Mouse (Mus musculus) 3134 (cell line): ENCODE data around the gene Ankrd12.

ENCODE experiments used
- DNase-seq: peaks from one replicate; pipeline ENCODE4 v3.0.0-alpha.2; 2011; ENCODE audit warnings: low spot score; ENCODE audit not compliant: insufficient read length; ENCODE audit errors: extremely low read depth

The Ankrd12 gene

GRCm38 (mm10) chr17:66076934-66077333 is at the start of gene Ankrd12:
Gene Ankrd12 (minus strand): TSS chr17:66077089.
- DNase-seq = peak; percentile 98

- no peak for DNase-seq
These were observed 48.3 kb upstream of the Ankrd12 start for GRCm38 (mm10) chr17:66125211-66125610.

- DNase-seq = peak; percentile 43
These were observed 47.1 kb upstream of the Ankrd12 start for GRCm38 (mm10) chr17:66123816-66124610.

GRCm38 (mm10) chr17:66123066-66123815 is 46.4 kb upstream of the Ankrd12 start, which contains the start of gene Ddx11:
Gene Ddx11 (plus strand): TSS chr17:66123520.
- peak; percentile 98 for DNase-seq

GRCm38 (mm10) chr17:66120701-66121100 is 43.8 kb upstream of the Ankrd12 start:
- DNase-seq = no peak

GRCm38 (mm10) chr17:66118991-66119390 is 42.1 kb upstream of the Ankrd12 start:
- no peak for DNase-seq

- no peak for DNase-seq
These were observed 35.3 kb upstream of the Ankrd12 start for GRCm38 (mm10) chr17:66112166-66112565.

- peak; percentile 93 for DNase-seq
These were observed 34.6 kb upstream of the Ankrd12 start, which contains the start of gene Washc1 for GRCm38 (mm10) chr17:66111402-66111959. Gene Washc1 (plus strand): TSS chr17:66111545.

- DNase-seq = peak; percentile 37
These were observed 33.9 kb upstream of the Ankrd12 start for GRCm38 (mm10) chr17:66110746-66111145.

- no peak for DNase-seq
These were observed 31.3 kb upstream of the Ankrd12 start for GRCm38 (mm10) chr17:66108198-66108597.

- DNase-seq = no peak
These were observed 30.6 kb upstream of the Ankrd12 start for GRCm38 (mm10) chr17:66107466-66107865.

GRCm38 (mm10) chr17:66106601-66107267 is 29.8 kb upstream of the Ankrd12 start:
- peak; percentile 48 for DNase-seq

GRCm38 (mm10) chr17:66104076-66104475 is 27.2 kb upstream of the Ankrd12 start:
- DNase-seq = no peak

- peak; percentile 96 for DNase-seq
These were observed 24.8 kb upstream of the Ankrd12 start, which contains the start of gene Ndufv2 for GRCm38 (mm10) chr17:66101380-66102330. Gene Ndufv2 (minus strand): TSS chr17:66101559.

GRCm38 (mm10) chr17:66100566-66101379 is 23.9 kb upstream of the Ankrd12 start:
- DNase-seq = no peak

- DNase-seq = no peak
These were observed 15.8 kb upstream of the Ankrd12 start for GRCm38 (mm10) chr17:66092664-66093063.

GRCm38 (mm10) chr17:66092065-66092464 is 15.2 kb upstream of the Ankrd12 start:
- DNase-seq = no peak

- no peak for DNase-seq
These were observed 14.5 kb upstream of the Ankrd12 start for GRCm38 (mm10) chr17:66091392-66091791.

GRCm38 (mm10) chr17:66090251-66090650 is 13.4 kb upstream of the Ankrd12 start:
- DNase-seq = no peak
